Mouse (Mus musculus): ENCODE data around the gene Gm20918. TPM values are rescaled to one million over a fixed set of nuclear protein-coding genes. Genes with fewer than 3 reads are reported as not detected.
"Not testable (repeated sequence)": the region's sequence is repeated elsewhere in the genome, so short reads cannot be mapped to it uniquely, and the experiment has no call there.

Gm20918 gene
- not detected in 2 replicates for polyA plus RNA-seq (2011; ENCODE audit: insufficient read length, low read depth, missing spikeins)

DNA sequence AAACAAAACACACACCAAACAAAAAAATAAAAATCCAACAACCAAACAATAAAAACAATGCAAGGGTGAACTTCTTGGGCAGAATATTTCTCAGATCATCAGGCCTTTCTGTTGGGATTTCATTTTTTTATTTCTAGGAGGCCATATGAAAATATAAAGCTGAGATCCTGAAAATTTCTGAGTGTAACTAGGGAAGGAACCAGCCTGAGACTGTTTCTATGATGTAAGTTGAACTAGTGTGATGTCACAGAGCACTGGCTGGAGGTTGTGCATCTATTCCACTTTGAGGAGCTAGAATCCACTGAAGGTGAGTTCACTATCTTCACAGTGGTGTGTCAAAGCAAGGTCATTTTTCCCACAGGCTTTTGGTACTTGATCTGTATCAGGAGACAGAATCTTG, at the start of gene Gm20918:
TSS of gene Gm20918 (plus strand) at position 301 of the 400 bp plus-strand sequence.
- not testable (repeated sequence) for H3K27ac ChIP-seq (ENCODE audit: insufficient read depth, low read length); H3K4me3 ChIP-seq (ENCODE audit: insufficient read depth, low read length)

More for the DNA sequence above, at the start of gene Gm20918:
- not testable (repeated sequence) for H3K4me1 ChIP-seq (ENCODE audit: control insufficient read depth, insufficient read depth, low read length)

Other genes starting within 250 kb of the Gm20918 start
- not detected in 2 replicates for gene Gm21820, start 205.5 kb downstream of the Gm20918 start, polyA plus RNA-seq (2011; ENCODE audit: insufficient read length, low read depth, missing spikeins)

All from embryonic fibroblast, embryonic 13.5 days (primary cell).